Comparison of ENCODE assay signal across 8 mouse cellular contexts in the genomic region with DNA sequence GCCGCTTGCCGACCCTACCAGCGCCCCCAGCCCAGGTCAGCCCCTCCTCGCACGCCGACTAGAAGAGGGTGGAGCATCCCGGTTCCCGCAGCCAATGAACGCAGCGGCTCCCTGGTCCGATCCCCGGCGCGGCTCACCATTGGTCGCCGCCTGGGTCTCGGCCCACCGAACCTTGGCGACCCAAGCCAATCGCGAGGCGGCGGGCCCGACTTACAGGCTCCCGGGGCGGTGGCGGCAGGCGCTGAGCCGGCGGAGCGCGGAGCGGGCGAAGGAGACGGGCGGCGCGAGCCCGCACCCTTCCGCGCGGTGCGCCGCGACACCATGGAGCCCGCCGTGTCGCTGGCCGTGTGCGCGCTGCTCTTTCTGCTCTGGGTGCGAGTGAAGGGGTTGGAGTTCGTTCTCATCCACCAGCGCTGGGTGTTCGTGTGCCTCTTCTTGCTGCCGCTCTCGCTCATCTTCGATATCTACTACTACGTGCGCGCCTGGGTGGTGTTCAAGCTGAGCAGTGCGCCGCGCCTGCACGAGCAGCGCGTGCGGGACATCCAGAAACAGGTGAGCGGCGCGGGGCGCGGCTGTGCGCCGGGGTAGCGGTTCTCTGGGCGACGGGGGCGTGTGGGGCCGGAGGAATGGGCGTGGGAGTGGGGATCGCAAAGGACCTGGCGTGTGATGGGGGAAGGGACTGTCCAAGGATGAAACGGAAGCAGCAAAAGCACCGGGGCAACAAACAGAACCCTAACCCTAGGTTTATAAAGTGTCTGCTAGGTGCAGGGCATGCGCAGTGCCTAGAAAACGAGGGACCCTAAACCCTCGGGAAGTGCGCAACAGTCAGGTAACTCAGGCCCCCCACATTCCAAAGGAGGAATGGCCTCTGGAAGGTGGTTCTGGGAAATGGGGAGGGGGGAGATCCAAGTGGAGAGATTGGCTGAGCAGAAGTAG. TPM values are rescaled to one million over a fixed set of nuclear protein-coding genes. Genes with fewer than 3 reads are reported as not detected.
DNase-seq lines count a peak whose midpoint lies in the region; ATAC-seq lines count a peak whose summit lies in the region.

Dhcr24 (plus strand) TSS at position 193 of the 936 bp plus-strand sequence.

- peak within 1 kb of the TSS; percentile 92 for H3K27ac ChIP-seq in hindbrain, embryonic 13.5 days

- under 1% methylated on average over 86 of the region's 89 CpGs for WGBS in hindbrain, embryonic 13.5 days

- H3K4me2 ChIP-seq in hindbrain, embryonic 13.5 days: peak within 1 kb of the TSS; percentile 97

- no peaks in the 10 kb centered on the region for H3K27me3 ChIP-seq in hindbrain, embryonic 13.5 days

- H3K36me3 ChIP-seq in hindbrain, embryonic 13.5 days: peaks cover 23% of the 10 kb centered on the region

- H3K9me3 ChIP-seq in hindbrain, embryonic 13.5 days: no peaks in the 10 kb centered on the region

- DNase-seq in NIH3T3 (ENCODE audit: low read depth): peak; percentile 98
- DNase-seq in cerebellum, postnatal 10 days: peak; percentile 96 to 98
- DNase-seq in frontal cortex, postnatal 14 days (ENCODE audit: low spot score in 2 of 2): peak; percentile 90 to 95
- peak; percentile 85 to 89 for DNase-seq in layer of hippocampus, postnatal 25 days (ENCODE audit: extremely low spot score in 1 of 2, low spot score in 1 of 2)
- DNase-seq in lung, postnatal 25 days (ENCODE audit: low spot score): peak; percentile 93
- DNase-seq in retina, embryonic 14.5 days (ENCODE audit: low spot score): peak; percentile 96
- peak; percentile 95 for DNase-seq in thymus, postnatal 4 days

- H3K4me3 ChIP-seq in hindbrain, embryonic 13.5 days: peak within 1 kb of the TSS; percentile 89

- H3K9ac ChIP-seq in hindbrain, embryonic 13.5 days: peak within 1 kb of the TSS; percentile 89

- ATAC-seq in hindbrain, embryonic 13.5 days (ENCODE audit: low FRiP score): peak; percentile 98

- H3K4me1 ChIP-seq in hindbrain, embryonic 13.5 days (replicated peaks): peaks cover 41% of the 10 kb centered on the region

RNA-seq across cellular contexts. Expression of gene Dhcr24, which starts in this region (rescaled TPM):
- 6.3 and 6.5 TPM in 2 replicates for polyA plus RNA-seq in hindbrain, embryonic 13.5 days (2015; fragmentation: Nextera tagmentation; extraction: Ambion mirVana)
- total RNA-seq in layer of hippocampus, postnatal 25 days (2021): 10 to 100 TPM; 72.3 to 77.3 TPM

Comparison
In these comparisons a context has a peak if more than half of its experiments do, and no peak if none do; other contexts are left out.
1. Peak in every context shown above with its lines: DNase-seq, ATAC-seq, H3K4me3 ChIP-seq and H3K27ac ChIP-seq.